In the genomic region with DNA sequence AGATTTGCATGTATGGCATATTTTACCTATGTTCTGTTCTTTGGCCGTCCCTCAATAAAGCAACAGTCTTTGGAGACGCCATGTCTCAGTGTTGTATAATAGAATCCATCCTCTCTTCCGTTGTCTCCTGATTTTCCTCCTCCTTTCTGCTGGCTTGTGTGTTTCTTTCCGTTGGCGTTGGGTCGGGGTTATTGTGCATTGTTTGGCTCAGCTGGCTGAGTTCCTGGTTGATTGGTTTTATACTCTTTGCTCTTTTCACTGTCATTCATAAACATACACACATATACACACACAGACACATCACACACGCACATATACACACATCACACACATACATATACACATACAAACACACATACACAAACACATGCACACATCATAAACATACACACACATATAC, we compare ENCODE assay signal across 14 mouse cellular contexts.
"Had no signal": no experiment of that assay in that cellular context is flagged by ENCODE, and none has a peak within 500 bp of the region (broad histone marks: within the 10 kb centered on the region; RNA-seq: fewer than 3 reads in every experiment).

No protein-coding gene starts in this region.

- H3K4me3 ChIP-seq: kidney, embryonic 15.5 days; limb, embryonic 10.5 days; liver, embryonic 15.5 days; midbrain, embryonic 13.5 days had no signal

- DNase-seq: kidney, adult 2 months; kidney, postnatal 25 days; lung, adult 2 months; lung, postnatal 36 days; right cerebral cortex, postnatal 4 days; spleen, adult 18-20 months; thymus, adult 2 months had no signal

- ATAC-seq: intestine, embryonic 16.5 days; lung, postnatal 0 days; midbrain, embryonic 13.5 days had no signal

- H3K36me3 ChIP-seq: kidney, embryonic 15.5 days; limb, embryonic 10.5 days; liver, embryonic 15.5 days; midbrain, embryonic 13.5 days had no signal

- H3K4me2 ChIP-seq: kidney, embryonic 15.5 days; liver, embryonic 11.5 days; liver, embryonic 15.5 days; midbrain, embryonic 13.5 days had no signal

- H3K9me3 ChIP-seq: kidney, embryonic 15.5 days; limb, embryonic 10.5 days; midbrain, embryonic 13.5 days had no signal

- H3K4me1 ChIP-seq: kidney, embryonic 15.5 days; limb, embryonic 10.5 days; liver, embryonic 15.5 days had no signal

- H3K9ac ChIP-seq: kidney, embryonic 15.5 days; liver, embryonic 15.5 days; midbrain, embryonic 13.5 days had no signal

- H3K27ac ChIP-seq: kidney, embryonic 15.5 days; limb, embryonic 10.5 days; liver, embryonic 15.5 days; midbrain, embryonic 13.5 days had no signal

- H3K27me3 ChIP-seq: kidney, embryonic 15.5 days; liver, embryonic 15.5 days; midbrain, embryonic 13.5 days had no signal
